Mouse (Mus musculus): ENCODE data around the gene Gm30302.
"Not testable (repeated sequence)": the region's sequence is repeated elsewhere in the genome, so short reads cannot be mapped to it uniquely, and the experiment has no call there.

Gene Gm30302

GRCm38 (mm10) chr13:49814420-49814819, 15.6 kb upstream of the Gm30302 start:
- H3K4me3 ChIP-seq (replicated peaks; ENCODE audit: low read length): no peak overlapping the region
- peaks cover 28% of the 10 kb centered on the region for H3K9me3 ChIP-seq (ENCODE audit: low read length)
- H3K4me1 ChIP-seq (replicated peaks; ENCODE audit: low read depth, low read length): no peaks in the 10 kb centered on the region
- TF ChIP-seq CTCF (conservative IDR thresholded peaks at IDR 0.05; ENCODE audit: low read length) (no peak), NANOG (IDR thresholded peaks at IDR 0.05; ENCODE audit: borderline replicate concordance, low read length) (no peak), POU5F1 (IDR thresholded peaks at IDR 0.05; ENCODE audit: borderline replicate concordance, low read length) (no peak)
- H3K27me3 ChIP-seq (ENCODE audit: insufficient read depth, low read length): no peaks in the 10 kb centered on the region
- H3K36me3 ChIP-seq (ENCODE audit: insufficient read depth, low read length): no peaks in the 10 kb centered on the region

GRCm38 (mm10) chr13:49807146-49807545, 8.3 kb upstream of the Gm30302 start:
- no peak overlapping the region for H3K4me3 ChIP-seq (replicated peaks; ENCODE audit: low read length)
- H3K4me1 ChIP-seq (replicated peaks; ENCODE audit: low read depth, low read length): no peaks in the 10 kb centered on the region
- TF ChIP-seq NANOG (IDR thresholded peaks at IDR 0.05; ENCODE audit: borderline replicate concordance, low read length) (no peak), CTCF (conservative IDR thresholded peaks at IDR 0.05; ENCODE audit: low read length) (peak; percentile 30)
- no peaks in the 10 kb centered on the region for H3K27me3 ChIP-seq (ENCODE audit: insufficient read depth, low read length)
- H3K36me3 ChIP-seq (ENCODE audit: insufficient read depth, low read length): no peaks in the 10 kb centered on the region
- H3K9me3 ChIP-seq (ENCODE audit: low read length): peaks cover 39% of the 10 kb centered on the region

GRCm38 (mm10) chr13:49788563-49789393, 10.0 kb downstream of the Gm30302 start:
- Histone ChIP-seq H3K27me3 (ENCODE audit: insufficient read depth, low read length) (no peaks in the 10 kb centered on the region), H3K4me1 (replicated peaks; ENCODE audit: low read depth, low read length) (no peaks in the 10 kb centered on the region), H3K9me3 (ENCODE audit: low read length) (peaks cover 17% of the 10 kb centered on the region), H3K4me3 (replicated peaks; ENCODE audit: low read length) (no peak overlapping the region), H3K36me3 (ENCODE audit: insufficient read depth, low read length) (no peaks in the 10 kb centered on the region)
- TF ChIP-seq NANOG (IDR thresholded peaks at IDR 0.05; ENCODE audit: borderline replicate concordance, low read length): no peak
- no peak for TF ChIP-seq CTCF (conservative IDR thresholded peaks at IDR 0.05; ENCODE audit: low read length)
- TF ChIP-seq POU5F1 (IDR thresholded peaks at IDR 0.05; ENCODE audit: borderline replicate concordance, low read length): no peak

GRCm38 (mm10) chr13:49783899-49784298, 14.9 kb downstream of the Gm30302 start:
- Histone ChIP-seq H3K36me3 (ENCODE audit: insufficient read depth, low read length) (no peaks in the 10 kb centered on the region), H3K27me3 (ENCODE audit: insufficient read depth, low read length) (no peaks in the 10 kb centered on the region), H3K9me3 (ENCODE audit: low read length) (peaks cover 17% of the 10 kb centered on the region), H3K4me1 (replicated peaks; ENCODE audit: low read depth, low read length) (no peaks in the 10 kb centered on the region), H3K4me3 (replicated peaks; ENCODE audit: low read length) (no peak overlapping the region)
- TF ChIP-seq CTCF (conservative IDR thresholded peaks at IDR 0.05; ENCODE audit: low read length): no peak
- TF ChIP-seq NANOG (IDR thresholded peaks at IDR 0.05; ENCODE audit: borderline replicate concordance, low read length): no peak
- TF ChIP-seq POU5F1 (IDR thresholded peaks at IDR 0.05; ENCODE audit: borderline replicate concordance, low read length): no peak

- not testable (repeated sequence) for H3K4me3 ChIP-seq (replicated peaks; ENCODE audit: low read length); H3K27me3 ChIP-seq (ENCODE audit: insufficient read depth, low read length); H3K36me3 ChIP-seq (ENCODE audit: insufficient read depth, low read length); H3K9me3 ChIP-seq (ENCODE audit: low read length); H3K4me1 ChIP-seq (replicated peaks; ENCODE audit: low read depth, low read length)
Observed at GRCm38 (mm10) chr13:49771536-49771935, 27.3 kb downstream of the Gm30302 start.

GRCm38 (mm10) chr13:49769111-49769510, 29.7 kb downstream of the Gm30302 start:
- TF ChIP-seq CTCF (conservative IDR thresholded peaks at IDR 0.05; ENCODE audit: low read length): no peak
- TF ChIP-seq NANOG (IDR thresholded peaks at IDR 0.05; ENCODE audit: borderline replicate concordance, low read length): no peak
- TF ChIP-seq POU5F1 (IDR thresholded peaks at IDR 0.05; ENCODE audit: borderline replicate concordance, low read length): no peak
- Histone ChIP-seq H3K9me3 (ENCODE audit: low read length) (no peaks in the 10 kb centered on the region), H3K4me1 (replicated peaks; ENCODE audit: low read depth, low read length) (no peaks in the 10 kb centered on the region), H3K27me3 (ENCODE audit: insufficient read depth, low read length) (peaks cover 3% of the 10 kb centered on the region), H3K36me3 (ENCODE audit: insufficient read depth, low read length) (no peaks in the 10 kb centered on the region), H3K4me3 (replicated peaks; ENCODE audit: low read length) (no peak overlapping the region)

GRCm38 (mm10) chr13:49768048-49768447, 30.8 kb downstream of the Gm30302 start:
- Histone ChIP-seq H3K27me3 (ENCODE audit: insufficient read depth, low read length) (peaks cover 3% of the 10 kb centered on the region), H3K4me1 (replicated peaks; ENCODE audit: low read depth, low read length) (no peaks in the 10 kb centered on the region), H3K9me3 (ENCODE audit: low read length) (no peaks in the 10 kb centered on the region; the same call in 1 of the 2 replicates), H3K36me3 (ENCODE audit: insufficient read depth, low read length) (no peaks in the 10 kb centered on the region), H3K4me3 (replicated peaks; ENCODE audit: low read length) (no peak overlapping the region)
- no peak for TF ChIP-seq CTCF (conservative IDR thresholded peaks at IDR 0.05; ENCODE audit: low read length)
- TF ChIP-seq NANOG (IDR thresholded peaks at IDR 0.05; ENCODE audit: borderline replicate concordance, low read length): no peak
- no peak for TF ChIP-seq POU5F1 (IDR thresholded peaks at IDR 0.05; ENCODE audit: borderline replicate concordance, low read length)

GRCm38 (mm10) chr13:49766269-49766668, 32.5 kb downstream of the Gm30302 start:
- Histone ChIP-seq H3K4me3 (replicated peaks; ENCODE audit: low read length) (no peak overlapping the region), H3K4me1 (replicated peaks; ENCODE audit: low read depth, low read length) (no peaks in the 10 kb centered on the region), H3K27me3 (ENCODE audit: insufficient read depth, low read length) (peaks cover 7% of the 10 kb centered on the region), H3K36me3 (ENCODE audit: insufficient read depth, low read length) (no peaks in the 10 kb centered on the region), H3K9me3 (ENCODE audit: low read length) (peaks cover 6% of the 10 kb centered on the region)
- TF ChIP-seq NANOG (IDR thresholded peaks at IDR 0.05; ENCODE audit: borderline replicate concordance, low read length): no peak
- TF ChIP-seq CTCF (conservative IDR thresholded peaks at IDR 0.05; ENCODE audit: low read length): no peak
- TF ChIP-seq POU5F1 (IDR thresholded peaks at IDR 0.05; ENCODE audit: borderline replicate concordance, low read length): no peak

GRCm38 (mm10) chr13:49765306-49765705, 33.5 kb downstream of the Gm30302 start:
- Histone ChIP-seq H3K27me3 (ENCODE audit: insufficient read depth, low read length) (peaks cover 7% of the 10 kb centered on the region), H3K4me1 (replicated peaks; ENCODE audit: low read depth, low read length) (no peaks in the 10 kb centered on the region), H3K36me3 (ENCODE audit: insufficient read depth, low read length) (no peaks in the 10 kb centered on the region), H3K4me3 (replicated peaks; ENCODE audit: low read length) (no peak overlapping the region), H3K9me3 (ENCODE audit: low read length) (peaks cover 6% of the 10 kb centered on the region)
- TF ChIP-seq POU5F1 (IDR thresholded peaks at IDR 0.05; ENCODE audit: borderline replicate concordance, low read length) (no peak), NANOG (IDR thresholded peaks at IDR 0.05; ENCODE audit: borderline replicate concordance, low read length) (no peak), CTCF (conservative IDR thresholded peaks at IDR 0.05; ENCODE audit: low read length) (no peak)

Data from E14TG2a.4 (cell line).